Mouse (Mus musculus) adrenal gland, postnatal 36 days (tissue): ENCODE data around the gene Osbpl2. TPM values are rescaled to one million over a fixed set of nuclear protein-coding genes. Genes with fewer than 3 reads are reported as not detected.
A peak's percentile ranks its signal among the peaks of the same experiment; 100 is the strongest.

ENCODE experiments used
- DNase-seq, 2 experiments: peaks; one replicate each; pipeline ENCODE4 v3.0.0; 2021; ENCODE audit warnings: mixed read lengths in 1 of 2
- long read RNA-seq, 2 experiments: library from polyadenylated mRNA; stranded (forward); transcript quantifications; one replicate each; pipeline ENCODE4 v2.0.0; 2021; ENCODE audit warnings: borderline sequencing depth in 2 of 2
- total RNA-seq, 2 experiments: library from RNA; stranded (reverse); gene quantifications; 2 replicates each; pipeline ENCODE4 v1.2.3; 2021

The Osbpl2 gene
- 10 to 100 TPM; 37.8 to 44.3 TPM for total RNA-seq
- long read RNA-seq, experiment 1, transcript Osbpl2-201 (14 exons, 2,805 nt) = major isoform, 42 of 94 reads
- long read RNA-seq, experiment 1, partial matches to known transcripts = 37 of 94 reads
- long read RNA-seq, experiment 1, other reads (novel, unspliced or antisense) = 15 of 94 reads
- long read RNA-seq, experiment 2, transcript Osbpl2-201 (14 exons, 2,805 nt) = major isoform, 14 of 19 reads
- long read RNA-seq, experiment 2, partial matches to known transcripts = 1 of 19 reads
- long read RNA-seq, experiment 2, other reads (novel, unspliced or antisense) = 4 of 19 reads

GRCm38 (mm10) chr2:180118661-180119438 lies at the start of gene Osbpl2:
TSS of gene Osbpl2 (plus strand) at chr2:180119306.
- peak; percentile 100 for DNase-seq

- DNase-seq = no peak
Measured at GRCm38 (mm10) chr2:180069770-180070480, 49.2 kb upstream of the Osbpl2 start.

GRCm38 (mm10) chr2:180070481-180071453 lies 48.3 kb upstream of the Osbpl2 start, which contains the start of gene Mtg2:
TSS of gene Mtg2 (plus strand) at chr2:180070588.
- peak; percentile 96 for DNase-seq

- no peak for DNase-seq
Measured at GRCm38 (mm10) chr2:180071671-180072070, 47.4 kb upstream of the Osbpl2 start.

GRCm38 (mm10) chr2:180072886-180073285 lies 46.2 kb upstream of the Osbpl2 start:
- no peak for DNase-seq

- no peak for DNase-seq
Measured at GRCm38 (mm10) chr2:180077622-180078021, 41.5 kb upstream of the Osbpl2 start.

- no peak for DNase-seq
Measured at GRCm38 (mm10) chr2:180080680-180081079, 38.4 kb upstream of the Osbpl2 start.

GRCm38 (mm10) chr2:180083063-180083462 lies 36.0 kb upstream of the Osbpl2 start:
- no peak for DNase-seq

- no peak for DNase-seq
Measured at GRCm38 (mm10) chr2:180084565-180084964, 34.5 kb upstream of the Osbpl2 start.

GRCm38 (mm10) chr2:180085926-180086636 lies 33.0 kb upstream of the Osbpl2 start:
- no peak for DNase-seq

GRCm38 (mm10) chr2:180086637-180087027 lies 32.5 kb upstream of the Osbpl2 start:
- DNase-seq = no peak

- DNase-seq = no peak
Measured at GRCm38 (mm10) chr2:180087472-180087871, 31.6 kb upstream of the Osbpl2 start.

- no peak for DNase-seq
Measured at GRCm38 (mm10) chr2:180090285-180090684, 28.8 kb upstream of the Osbpl2 start.

GRCm38 (mm10) chr2:180095711-180096110 lies 23.4 kb upstream of the Osbpl2 start:
- no peak for DNase-seq

- no peak for DNase-seq
Measured at GRCm38 (mm10) chr2:180097585-180097984, 21.5 kb upstream of the Osbpl2 start.

GRCm38 (mm10) chr2:180098167-180098566 lies 20.9 kb upstream of the Osbpl2 start:
- DNase-seq = no peak

- DNase-seq = no peak
Measured at GRCm38 (mm10) chr2:180099529-180099928, 19.6 kb upstream of the Osbpl2 start.

GRCm38 (mm10) chr2:180103151-180103977 lies 15.7 kb upstream of the Osbpl2 start:
- no peak for DNase-seq

GRCm38 (mm10) chr2:180103978-180104658 lies 15.0 kb upstream of the Osbpl2 start, which contains the start of gene Hrh3:
TSS of gene Hrh3 (minus strand) at chr2:180104488.
- DNase-seq = peak; percentile 91 to 92
